Mouse (Mus musculus): ENCODE data around the gene Gm28269. TPM values are rescaled to one million over a fixed set of nuclear protein-coding genes. Genes with fewer than 3 reads are reported as not detected.

The Gm28269 gene
- polyA plus RNA-seq (2016; fragmentation: Nextera tagmentation; extraction: Ambion mirVana), result not detected in 2 replicates

DNA sequence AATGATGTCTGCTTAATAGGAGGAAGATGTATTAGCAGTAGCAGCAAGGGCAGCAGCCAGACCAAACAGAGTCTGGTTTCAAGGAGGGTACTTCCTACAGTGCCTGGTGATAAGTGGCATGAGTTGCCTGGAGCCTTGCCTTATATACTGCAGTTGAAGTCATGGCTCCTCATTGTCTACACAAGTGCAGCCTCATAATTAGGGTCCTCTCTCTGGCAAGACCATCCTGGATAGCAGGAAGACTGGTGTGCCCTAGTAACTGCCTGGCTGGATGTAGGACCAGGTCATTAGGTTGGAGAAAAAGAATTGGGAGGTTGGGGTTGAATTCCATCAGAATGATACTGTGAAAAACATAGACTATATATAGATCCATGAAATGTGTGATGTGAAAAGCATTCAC lies at the start of gene Gm28269:
TSS of gene Gm28269 (minus strand) at position 101 of the 400 bp plus-strand sequence.
- Histone ChIP-seq H3K36me3 (no peaks in the 10 kb centered on the region), H3K27me3 (ENCODE audit: low read depth, poor library complexity, severe bottlenecking) (no peaks in the 10 kb centered on the region), H3K9me3 (replicated peaks) (no peaks in the 10 kb centered on the region), H3K4me1 (no peaks in the 10 kb centered on the region), H3K27ac (no peak within 1 kb of the TSS), H3K4me3 (no peak within 1 kb of the TSS)
- DNase-seq (ENCODE audit: low spot score), result no peak

DNA sequence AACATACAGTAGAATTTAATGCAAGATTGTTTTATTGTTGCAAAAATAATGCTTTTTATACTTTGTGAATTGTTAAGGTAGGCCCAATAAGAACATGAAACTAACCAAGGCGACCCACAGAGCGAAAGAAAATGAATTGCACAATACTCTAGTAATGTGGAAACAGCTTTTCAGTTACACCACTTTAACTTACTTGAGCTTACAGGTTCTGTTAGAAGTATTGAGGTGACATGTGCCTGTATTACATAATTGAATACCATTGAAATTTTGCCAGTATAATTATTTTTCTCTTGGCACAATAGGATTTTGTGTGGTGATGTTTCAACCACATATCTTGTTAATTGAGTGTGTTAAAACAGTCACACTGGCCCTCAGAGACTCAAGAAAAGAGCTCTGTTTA lies 28.0 kb downstream of the Gm28269 start:
- no peaks in the 10 kb centered on the region for H3K27me3 ChIP-seq (ENCODE audit: low read depth, poor library complexity, severe bottlenecking)
- DNase-seq (ENCODE audit: low spot score), result no peak
- H3K36me3 ChIP-seq, result no peaks in the 10 kb centered on the region
- WGBS, result 85% methylated on average over 2 of the region's 2 CpGs
- no peaks in the 10 kb centered on the region for H3K9me3 ChIP-seq (replicated peaks)
- no peak overlapping the region for H3K27ac ChIP-seq
- H3K4me3 ChIP-seq, result no peak overlapping the region
- no peaks in the 10 kb centered on the region for H3K4me1 ChIP-seq

DNA sequence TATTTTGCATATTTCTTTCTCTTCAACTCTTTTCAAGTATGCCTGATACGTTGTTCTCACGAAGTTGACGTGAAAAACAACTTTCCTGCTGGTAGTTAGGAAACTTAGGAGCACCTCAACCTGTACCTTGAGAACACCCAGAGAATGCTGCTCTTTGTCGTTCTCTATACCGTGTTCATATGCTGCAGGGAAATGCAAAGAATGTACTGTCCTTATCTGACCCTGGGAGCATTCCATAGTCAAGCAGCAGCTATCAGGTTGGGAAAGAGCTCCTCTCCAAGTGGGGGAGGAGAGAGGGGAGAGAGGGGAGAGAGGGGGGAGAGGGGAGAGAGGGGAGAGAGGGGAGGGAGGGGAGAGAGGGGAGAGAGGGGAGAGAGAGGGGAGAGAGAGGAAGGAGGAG lies 29.6 kb downstream of the Gm28269 start:
- DNase-seq (ENCODE audit: low spot score), result no peak
- Histone ChIP-seq H3K36me3 (no peaks in the 10 kb centered on the region), H3K27me3 (ENCODE audit: low read depth, poor library complexity, severe bottlenecking) (no peaks in the 10 kb centered on the region), H3K4me1 (no peaks in the 10 kb centered on the region), H3K4me3 (no peak overlapping the region), H3K27ac (no peak overlapping the region), H3K9me3 (replicated peaks) (no peaks in the 10 kb centered on the region)
- 62% methylated on average over 5 of the region's 5 CpGs for WGBS

DNA sequence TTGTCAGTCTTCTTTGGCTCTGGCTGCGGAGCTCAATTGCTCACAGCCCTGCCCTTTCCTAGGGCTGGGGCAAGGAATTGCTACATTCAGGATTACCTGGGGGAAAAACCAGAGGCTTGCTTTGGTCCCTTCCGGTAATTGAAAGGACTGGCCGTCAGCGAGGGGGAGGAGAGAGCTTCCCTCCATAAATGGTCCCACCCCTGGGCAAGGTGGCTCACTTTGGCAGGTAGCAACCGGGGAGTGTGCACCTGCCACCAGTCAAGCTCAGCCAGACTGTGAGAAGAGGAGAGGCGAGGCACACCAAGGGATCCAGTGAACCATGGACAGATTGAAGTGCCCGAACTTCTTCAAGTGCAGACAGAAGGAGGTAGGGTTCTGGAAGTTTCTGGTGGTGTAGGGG lies 30.1 kb downstream of the Gm28269 start, which contains the start of gene Slc6a14:
TSS of gene Slc6a14 (plus strand) at position 68 of the 400 bp plus-strand sequence.
- Histone ChIP-seq H3K9me3 (replicated peaks) (no peaks in the 10 kb centered on the region), H3K4me3 (no peak within 1 kb of the TSS), H3K27me3 (ENCODE audit: low read depth, poor library complexity, severe bottlenecking) (no peaks in the 10 kb centered on the region), H3K4me1 (no peaks in the 10 kb centered on the region), H3K36me3 (no peaks in the 10 kb centered on the region), H3K27ac (no peak within 1 kb of the TSS)
- 59% methylated on average over 7 of the region's 7 CpGs for WGBS
- DNase-seq (ENCODE audit: low spot score), result no peak

DNA sequence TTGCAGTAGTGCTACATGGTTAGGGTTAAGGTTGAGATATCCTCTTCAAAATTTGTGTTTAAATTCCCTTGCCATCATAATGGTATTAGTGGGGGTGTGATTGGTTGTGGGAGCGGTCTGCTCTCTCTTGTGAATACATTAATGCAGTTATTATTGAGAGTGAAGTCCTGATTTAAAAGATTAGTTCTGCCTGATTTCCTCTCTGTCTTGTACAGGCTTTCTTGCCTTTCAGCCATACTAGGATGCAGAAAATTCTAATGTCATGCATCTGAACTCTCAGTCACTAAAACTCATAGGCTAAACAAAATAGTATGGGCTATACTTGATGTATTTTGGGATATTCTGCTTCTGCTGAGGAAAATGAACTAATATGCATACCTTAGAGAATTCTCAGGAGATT lies 40.4 kb downstream of the Gm28269 start:
- no peaks in the 10 kb centered on the region for H3K36me3 ChIP-seq
- no peak overlapping the region for H3K4me3 ChIP-seq
- no peak for DNase-seq (ENCODE audit: low spot score)
- no peak overlapping the region for H3K27ac ChIP-seq
- no peaks in the 10 kb centered on the region for H3K4me1 ChIP-seq
- WGBS, result 91% methylated on average over 1 of the region's 1 CpGs
- H3K27me3 ChIP-seq (ENCODE audit: low read depth, poor library complexity, severe bottlenecking), result no peaks in the 10 kb centered on the region
- no peaks in the 10 kb centered on the region for H3K9me3 ChIP-seq (replicated peaks)

DNA sequence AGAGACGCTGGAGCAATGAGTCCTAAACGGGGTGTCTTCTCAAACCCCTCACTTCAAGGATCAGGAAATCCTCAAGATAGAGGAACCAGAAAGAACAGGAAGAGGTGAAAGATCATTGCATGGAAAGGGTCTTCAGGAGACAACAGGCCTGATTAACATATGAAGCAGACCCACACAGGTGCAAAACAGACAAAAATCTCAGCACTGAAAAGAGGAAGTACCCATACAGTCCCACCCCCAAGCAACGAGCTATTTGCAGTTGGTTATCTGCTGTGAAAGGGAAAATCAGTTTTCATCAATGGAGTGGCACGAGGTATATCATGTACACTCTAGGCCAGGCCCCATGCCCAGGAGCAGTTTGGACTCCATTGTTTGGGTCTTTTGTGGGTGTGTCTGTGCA lies 43.3 kb downstream of the Gm28269 start:
- Histone ChIP-seq H3K27ac (no peak overlapping the region), H3K36me3 (no peaks in the 10 kb centered on the region), H3K4me3 (no peak overlapping the region), H3K4me1 (no peaks in the 10 kb centered on the region), H3K9me3 (replicated peaks) (no peaks in the 10 kb centered on the region), H3K27me3 (ENCODE audit: low read depth, poor library complexity, severe bottlenecking) (no peaks in the 10 kb centered on the region)
- 89% methylated on average over 4 of the region's 4 CpGs for WGBS
- no peak for DNase-seq (ENCODE audit: low spot score)

DNA sequence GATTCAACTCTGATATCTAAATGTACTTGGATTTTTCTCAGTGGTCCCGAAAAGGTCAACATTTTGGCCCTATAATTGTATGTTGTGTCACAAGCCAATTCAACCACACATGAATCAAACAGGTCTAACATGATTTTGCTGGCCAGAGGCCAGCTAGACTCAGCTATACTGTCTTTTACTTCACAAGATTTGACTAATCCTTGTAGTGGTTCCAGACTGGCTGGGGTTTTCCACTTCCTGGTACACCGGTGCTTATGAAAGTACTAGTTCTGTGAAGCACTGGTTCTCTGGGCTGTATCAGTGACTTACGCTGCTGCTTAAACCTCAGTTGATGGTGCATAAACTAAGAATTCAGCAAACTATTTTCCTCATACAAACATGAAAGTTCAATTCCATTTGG lies 49.2 kb downstream of the Gm28269 start:
- no peak for DNase-seq (ENCODE audit: low spot score)
- no peak overlapping the region for H3K4me3 ChIP-seq
- no peaks in the 10 kb centered on the region for H3K4me1 ChIP-seq
- WGBS, result 90% methylated on average over 3 of the region's 3 CpGs
- no peaks in the 10 kb centered on the region for H3K36me3 ChIP-seq
- H3K27me3 ChIP-seq (ENCODE audit: low read depth, poor library complexity, severe bottlenecking), result no peaks in the 10 kb centered on the region
- no peaks in the 10 kb centered on the region for H3K9me3 ChIP-seq (replicated peaks)
- no peak overlapping the region for H3K27ac ChIP-seq

DNA sequence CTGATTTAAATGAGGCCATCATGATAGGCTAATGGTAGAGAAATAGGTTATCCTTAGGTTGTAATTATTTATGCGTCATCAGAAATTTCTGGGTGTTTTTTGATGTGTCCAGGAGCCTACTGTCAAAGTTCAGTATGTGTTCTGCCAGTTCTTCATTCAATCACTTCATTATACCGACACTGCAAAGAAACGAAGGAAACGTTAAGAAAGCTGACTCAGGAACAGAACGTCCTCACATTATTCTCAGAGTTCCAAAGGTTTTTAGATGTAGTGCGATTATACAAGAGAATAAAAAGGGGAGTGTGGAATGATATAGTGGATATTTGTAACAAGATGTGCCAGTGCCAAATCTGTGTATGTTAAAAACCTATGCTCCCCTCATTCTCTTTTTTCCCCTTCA lies 49.7 kb downstream of the Gm28269 start:
- DNase-seq (ENCODE audit: low spot score), result no peak
- Histone ChIP-seq H3K9me3 (replicated peaks) (no peaks in the 10 kb centered on the region), H3K27ac (no peak overlapping the region), H3K27me3 (ENCODE audit: low read depth, poor library complexity, severe bottlenecking) (no peaks in the 10 kb centered on the region), H3K4me3 (no peak overlapping the region), H3K4me1 (no peaks in the 10 kb centered on the region), H3K36me3 (no peaks in the 10 kb centered on the region)
- WGBS, result 81% methylated on average over 6 of the region's 6 CpGs

Other genes starting within 250 kb of the Gm28269 start
- 0.09 TPM in 1 of 2 replicates, not detected in the other for gene Slc6a14, start 30.2 kb downstream of the Gm28269 start, polyA plus RNA-seq (2016; fragmentation: Nextera tagmentation; extraction: Ambion mirVana)

Measured in limb, embryonic 10.5 days (tissue).